Mouse (Mus musculus) natural killer cell, adult 2 months (primary cell): ENCODE data around the gene Prkcq.

ENCODE experiments used
- DNase-seq, 2 experiments: peaks; one replicate each; pipeline ENCODE4 v3.0.0; 2022; ENCODE audit warnings: low spot score in 2 of 2

The Prkcq gene

GRCm38 (mm10) chr2:11186586-11186985, 14.7 kb downstream of the Prkcq start:
- DNase-seq = no peak

GRCm38 (mm10) chr2:11187166-11187565, 15.3 kb downstream of the Prkcq start:
- DNase-seq = peak; percentile 73 to 81

- DNase-seq = no peak
Observed at GRCm38 (mm10) chr2:11188279-11188678, 16.4 kb downstream of the Prkcq start.

DNA sequence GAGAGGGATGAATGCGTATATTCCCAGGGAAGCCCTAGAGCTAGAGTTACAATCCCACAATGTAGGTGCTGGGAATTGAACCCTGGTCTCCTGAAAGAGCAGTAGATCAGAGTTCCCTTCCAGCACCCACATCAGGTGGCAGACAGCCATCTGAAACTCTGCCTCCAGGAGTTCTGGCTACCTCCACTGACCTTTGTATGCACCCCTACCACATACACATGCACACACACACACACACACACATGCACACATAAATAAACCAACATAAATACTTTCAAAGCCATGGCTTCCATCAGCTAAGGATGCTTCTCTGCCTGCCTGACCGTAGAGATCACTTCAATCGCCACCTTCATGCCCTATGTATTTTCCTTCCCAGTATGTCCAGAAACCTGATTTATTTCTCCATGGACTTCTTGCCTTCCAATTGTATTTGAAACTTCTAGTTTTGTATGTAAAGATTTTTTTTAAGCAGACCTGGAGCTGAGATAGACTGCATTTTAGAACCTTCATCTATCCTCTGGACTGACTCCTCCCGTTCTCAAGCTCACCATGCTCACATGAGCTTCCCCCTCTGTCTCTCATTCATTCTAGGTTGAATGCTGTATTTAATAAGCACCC, 17.4 kb downstream of the Prkcq start:
- DNase-seq = no peak

GRCm38 (mm10) chr2:11192281-11193098, 20.6 kb downstream of the Prkcq start:
- DNase-seq = peak; percentile 34 to 44

- DNase-seq = peak; percentile 36 to 44
Observed at GRCm38 (mm10) chr2:11193099-11193618, 21.3 kb downstream of the Prkcq start.

- DNase-seq = peak in 1 of 2 experiments; percentile 40
Observed at GRCm38 (mm10) chr2:11194732-11195340, 22.9 kb downstream of the Prkcq start.

DNA sequence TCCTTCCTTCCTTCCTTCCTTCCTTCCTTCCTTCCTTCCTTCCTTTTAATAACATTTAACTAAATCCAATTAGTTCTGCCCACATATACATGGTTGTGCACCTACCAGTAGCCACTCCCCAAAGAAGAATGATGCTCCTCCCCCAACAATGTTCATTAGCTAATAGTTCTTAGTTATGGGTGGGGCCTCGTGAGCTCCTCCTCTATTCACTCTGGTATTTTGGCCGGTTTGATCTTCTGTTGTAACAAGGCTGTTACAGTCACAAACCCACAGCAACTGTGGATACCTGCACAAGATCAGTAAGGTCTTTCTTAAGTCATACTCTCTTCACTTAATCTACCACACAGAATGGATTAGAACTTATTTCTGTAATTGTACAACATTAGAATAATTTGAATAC, 24.2 kb downstream of the Prkcq start:
- no peak for DNase-seq

DNA sequence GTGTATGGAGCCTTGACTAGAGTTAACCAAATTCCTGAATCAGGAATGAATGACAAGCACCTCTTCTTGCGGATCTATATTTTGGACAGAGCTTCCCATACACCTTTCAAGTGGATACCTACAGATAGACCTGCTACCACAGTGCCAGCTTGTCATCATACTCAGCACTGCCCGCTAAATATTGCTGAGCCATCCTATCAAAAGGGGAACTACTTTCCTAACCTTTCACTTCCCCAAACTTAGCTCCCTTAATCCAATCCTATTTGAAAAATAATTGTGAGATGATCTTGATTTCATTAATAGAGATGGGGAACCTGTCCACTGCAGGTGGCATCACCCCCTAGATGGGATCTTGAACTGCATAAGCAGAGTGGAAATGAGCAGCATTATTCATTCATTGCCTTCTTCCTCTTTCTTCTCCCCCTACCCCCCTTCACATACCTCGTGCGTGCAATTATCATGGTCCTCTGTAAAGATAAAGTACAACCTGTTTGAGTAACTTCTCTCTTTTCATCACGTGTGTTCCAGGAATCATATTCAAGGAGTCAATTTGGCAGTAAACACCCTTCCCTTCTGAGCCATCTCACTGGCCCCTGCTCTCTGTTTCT, 25.1 kb downstream of the Prkcq start:
- DNase-seq = peak in 1 of 2 experiments; percentile 35

DNA sequence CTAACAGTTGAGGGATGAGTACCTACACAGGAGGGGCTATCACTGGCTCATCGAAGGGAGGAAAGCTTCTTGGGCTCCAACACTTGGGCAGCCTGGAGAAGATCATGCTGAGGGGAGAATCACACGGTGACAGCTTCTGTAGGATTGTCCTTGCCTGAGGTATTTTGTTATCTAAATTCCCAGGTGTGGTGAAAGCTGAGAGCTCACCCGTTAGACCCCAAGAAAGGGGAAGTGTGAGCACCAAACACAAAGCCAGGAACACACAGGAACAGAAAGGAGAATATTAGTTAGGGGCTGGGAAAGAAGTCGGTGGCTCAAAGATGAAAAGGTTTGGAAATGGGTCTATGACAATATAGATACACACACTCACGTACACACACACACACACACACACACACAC, 27.7 kb downstream of the Prkcq start:
- DNase-seq = no peak

- no peak for DNase-seq
Observed at GRCm38 (mm10) chr2:11202841-11203240, 30.9 kb downstream of the Prkcq start.

- peak; percentile 24 to 39 for DNase-seq
Observed at GRCm38 (mm10) chr2:11203261-11203660, 31.4 kb downstream of the Prkcq start.

- peak; percentile 49 to 51 for DNase-seq
Observed at GRCm38 (mm10) chr2:11204232-11204631, 32.3 kb downstream of the Prkcq start.

DNA sequence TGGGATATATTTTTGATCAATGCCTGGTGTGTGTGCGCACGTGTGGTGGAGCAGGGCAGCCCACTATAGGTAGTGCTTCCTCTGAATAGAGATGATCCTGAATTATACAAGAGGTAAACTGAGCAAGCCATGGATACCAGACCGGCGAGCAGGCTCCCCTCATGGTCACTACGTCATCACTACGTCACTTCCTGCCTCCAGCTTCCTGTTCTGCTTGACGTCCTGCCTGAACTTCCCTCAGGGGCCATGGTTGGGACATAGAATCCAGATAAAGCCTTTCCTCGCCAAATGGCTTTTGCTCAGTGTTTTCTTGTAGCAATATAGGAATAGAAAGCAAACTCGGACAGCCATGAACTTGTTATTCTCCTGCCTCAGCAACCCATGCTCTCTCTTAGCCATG, 33.1 kb downstream of the Prkcq start:
- DNase-seq = no peak

- DNase-seq = no peak
Observed at GRCm38 (mm10) chr2:11205720-11206119, 33.8 kb downstream of the Prkcq start.

DNA sequence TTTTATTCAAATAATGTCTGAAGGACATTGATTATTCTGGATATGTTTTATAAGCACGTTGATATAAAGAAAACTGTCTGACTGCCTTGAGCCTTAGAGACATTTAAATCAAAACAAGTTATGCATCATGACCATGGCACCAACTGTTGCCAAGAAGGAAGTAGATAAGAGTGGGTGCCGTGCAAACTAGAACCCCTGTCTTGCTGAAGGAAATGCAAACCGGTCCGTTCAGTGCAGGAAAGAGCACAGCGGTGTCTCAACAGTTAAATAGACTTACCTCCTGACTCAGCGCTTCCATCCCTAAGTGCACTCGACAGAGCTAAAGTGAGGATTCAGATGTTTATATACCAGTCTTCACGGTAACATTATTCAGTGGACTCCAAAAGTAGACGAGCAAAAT, 36.4 kb downstream of the Prkcq start:
- DNase-seq = no peak

DNA sequence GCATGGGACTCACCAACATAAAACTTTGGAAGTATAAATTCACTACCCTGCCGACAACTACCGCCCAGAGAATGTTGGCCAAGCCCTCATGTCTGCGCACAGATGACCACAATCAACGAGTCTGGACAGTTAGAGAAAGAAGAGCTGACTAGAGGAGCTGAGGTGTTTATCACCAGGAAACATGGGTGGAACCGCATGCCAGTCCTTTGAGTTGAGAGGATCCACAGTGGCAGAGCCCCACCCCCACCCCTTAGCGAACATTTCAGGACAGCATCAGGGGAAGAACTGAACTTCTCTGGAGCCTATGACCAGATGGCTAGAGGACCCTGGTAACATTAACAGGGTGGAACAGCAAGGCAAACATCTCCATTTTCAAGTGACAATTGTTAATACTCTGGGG, 37.4 kb downstream of the Prkcq start:
- DNase-seq = no peak

DNA sequence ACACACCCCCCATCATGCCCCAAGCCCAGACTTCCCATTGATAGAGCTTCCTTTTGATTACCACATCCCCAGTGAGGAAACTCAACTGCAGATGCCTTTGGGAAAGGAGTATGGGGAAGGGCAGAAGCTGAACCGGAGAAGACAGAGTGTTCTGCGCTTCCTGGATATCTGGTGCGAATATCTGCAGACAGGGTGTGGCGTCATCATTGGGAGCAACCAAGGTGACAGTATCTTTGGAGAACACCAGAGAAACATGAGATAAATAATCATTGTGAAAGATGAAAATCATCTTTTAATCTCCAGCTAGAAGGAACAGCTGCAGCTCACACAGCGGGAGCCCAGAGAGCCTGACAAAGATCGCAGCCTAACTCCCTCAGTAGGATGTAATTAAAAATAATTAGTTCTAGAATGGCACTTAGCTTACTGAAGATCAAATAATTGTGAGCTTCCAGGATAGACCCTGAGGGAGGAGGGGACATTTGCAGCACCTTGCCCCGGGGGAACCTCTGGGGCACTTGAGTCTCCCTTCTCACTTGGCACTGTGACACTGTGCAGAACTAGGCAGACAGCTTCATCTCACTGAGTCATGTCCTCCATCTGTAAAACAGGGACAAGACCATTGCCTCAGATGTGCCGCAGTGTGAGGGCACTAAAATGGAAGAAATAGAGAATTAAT, 38.5 kb downstream of the Prkcq start:
- no peak for DNase-seq

GRCm38 (mm10) chr2:11211961-11212562, 40.2 kb downstream of the Prkcq start:
- no peak for DNase-seq

DNA sequence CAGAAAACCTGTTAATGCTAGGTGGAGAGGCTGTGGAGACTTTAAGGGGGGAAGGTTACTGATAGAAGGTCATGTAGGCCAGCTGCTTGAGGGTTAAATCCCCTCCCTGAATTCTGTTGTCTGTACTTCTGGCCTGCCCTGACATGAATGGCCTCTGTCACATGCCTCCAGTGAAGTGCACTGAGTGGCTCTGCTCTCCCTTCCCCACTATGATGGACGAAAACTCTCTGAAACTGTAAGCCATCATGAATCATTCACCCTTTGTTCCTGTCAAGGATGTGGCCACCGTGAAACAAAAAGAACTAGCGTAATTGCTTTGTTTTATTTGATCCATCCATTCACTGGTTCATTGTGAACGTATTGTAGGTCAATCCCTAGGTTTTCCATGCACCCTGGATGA, 44.5 kb downstream of the Prkcq start:
- peak; percentile 26 to 52 for DNase-seq

DNA sequence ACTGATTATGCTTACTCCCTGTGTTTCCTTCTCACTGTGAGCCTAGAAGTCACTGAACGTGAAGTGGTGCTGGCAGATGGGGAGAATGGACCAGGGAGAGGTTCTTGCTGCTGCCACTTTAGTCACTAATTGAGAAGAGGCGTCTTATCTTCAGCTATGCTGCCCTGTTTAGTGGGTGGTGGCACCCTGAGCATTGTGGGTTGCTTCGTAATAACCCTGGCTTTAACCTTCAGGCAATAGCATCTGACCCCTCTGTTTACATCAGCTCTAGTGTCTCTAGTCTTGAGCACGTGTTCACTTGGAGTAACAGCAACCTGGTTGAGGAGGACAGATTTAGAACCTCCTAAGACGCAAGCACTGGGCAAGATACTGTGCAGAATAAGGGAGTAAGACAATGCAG, 44.9 kb downstream of the Prkcq start:
- DNase-seq = no peak
